Mouse (Mus musculus): ENCODE measurements at regions not wholly inside any gene's neighbourhood (a gene's known extent, or its start where the extent isn't known, plus 50 kb on each side); places are given as distances from the start of the nearest gene placed in this dataset.

DNA sequence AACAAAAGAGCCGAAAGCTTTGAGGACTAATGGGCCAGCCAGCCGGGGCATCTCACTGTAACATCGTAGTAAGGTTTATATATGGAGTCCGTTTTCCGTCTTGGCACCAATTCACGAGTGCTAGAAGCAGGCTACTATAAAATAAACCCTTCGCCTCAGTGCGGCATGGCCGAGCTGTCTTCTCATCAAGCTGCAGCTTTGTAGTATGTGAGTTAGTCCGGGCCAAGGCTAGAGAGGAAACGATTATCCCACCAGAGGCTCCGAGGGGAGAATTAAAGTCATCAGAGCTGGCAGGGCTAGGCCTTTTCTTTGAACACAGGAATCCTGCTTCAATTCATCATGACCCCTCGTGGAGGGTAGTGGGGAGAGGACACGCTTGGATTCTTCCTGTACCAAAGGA is 138.9 kb upstream of the Arglu1 start:
- no peak overlapping the region for H3K27ac ChIP-seq (ENCODE audit: insufficient read depth, low read length)
- H3K4me1 ChIP-seq (ENCODE audit: control insufficient read depth, insufficient read depth, low read length), result no peaks in the 10 kb centered on the region
- H3K4me3 ChIP-seq (ENCODE audit: insufficient read depth, low read length), result no peak overlapping the region
- TF ChIP-seq POLR2A (IDR thresholded peaks at IDR 0.05; ENCODE audit: low read depth, low read length), result no peak
- TF ChIP-seq CTCF (IDR thresholded peaks at IDR 0.05; ENCODE audit: borderline replicate concordance, insufficient read depth, low read length), result no peak

GRCm38 (mm10) chr8:8827555-8827954 is 137.2 kb upstream of the Arglu1 start:
- no peak overlapping the region for H3K4me3 ChIP-seq (ENCODE audit: insufficient read depth, low read length)
- no peaks in the 10 kb centered on the region for H3K4me1 ChIP-seq (ENCODE audit: control insufficient read depth, insufficient read depth, low read length)
- TF ChIP-seq CTCF (IDR thresholded peaks at IDR 0.05; ENCODE audit: borderline replicate concordance, insufficient read depth, low read length) (no peak), POLR2A (IDR thresholded peaks at IDR 0.05; ENCODE audit: low read depth, low read length) (no peak)
- H3K27ac ChIP-seq (ENCODE audit: insufficient read depth, low read length), result no peak overlapping the region

DNA sequence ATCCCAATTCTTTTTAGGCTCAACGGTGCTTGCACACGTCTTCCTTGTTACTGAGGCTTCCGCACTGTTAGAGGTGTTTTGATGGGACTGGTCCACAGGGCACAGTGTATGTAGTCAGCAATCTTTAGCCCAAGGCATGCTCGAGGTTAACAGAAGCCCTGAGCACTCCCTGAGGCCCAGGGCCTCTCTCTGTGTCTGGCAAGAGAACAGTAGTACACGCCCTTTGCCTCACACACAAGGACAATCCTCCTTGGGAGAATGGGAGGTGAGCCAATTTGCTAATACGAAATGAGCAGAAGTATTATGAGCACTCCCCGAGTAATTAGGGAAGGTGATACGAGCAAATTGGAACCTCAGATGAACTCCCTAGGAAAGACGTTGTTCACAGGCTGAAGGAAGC is 136.5 kb upstream of the Arglu1 start:
- no peak overlapping the region for H3K4me3 ChIP-seq (ENCODE audit: insufficient read depth, low read length)
- TF ChIP-seq POLR2A (IDR thresholded peaks at IDR 0.05; ENCODE audit: low read depth, low read length) (no peak), CTCF (IDR thresholded peaks at IDR 0.05; ENCODE audit: borderline replicate concordance, insufficient read depth, low read length) (no peak)

DNA sequence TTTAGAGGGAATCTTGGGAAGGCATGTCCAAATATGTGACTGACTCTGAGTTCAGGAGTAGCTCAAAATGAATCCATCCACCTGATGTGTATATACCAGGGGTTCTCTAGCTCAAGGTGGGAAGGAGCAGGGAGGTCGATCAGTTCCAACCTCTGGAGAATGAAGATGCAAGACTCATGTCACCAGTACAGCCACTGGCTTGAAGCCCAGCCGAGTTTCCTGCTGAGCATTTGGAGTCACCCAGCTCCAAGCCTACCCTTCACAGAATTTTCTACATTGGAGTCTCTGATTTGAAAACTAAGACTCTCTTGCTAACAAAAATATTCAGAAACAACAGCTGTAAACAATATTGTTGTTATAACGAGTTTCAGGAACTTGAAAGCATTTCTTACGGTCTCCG is 134.6 kb upstream of the Arglu1 start:
- no peak overlapping the region for H3K27ac ChIP-seq (ENCODE audit: insufficient read depth, low read length)
- H3K4me3 ChIP-seq (ENCODE audit: insufficient read depth, low read length), result no peak overlapping the region
- no peaks in the 10 kb centered on the region for H3K4me1 ChIP-seq (ENCODE audit: control insufficient read depth, insufficient read depth, low read length)
- no peak for TF ChIP-seq CTCF (IDR thresholded peaks at IDR 0.05; ENCODE audit: borderline replicate concordance, insufficient read depth, low read length)
- no peak for TF ChIP-seq POLR2A (IDR thresholded peaks at IDR 0.05; ENCODE audit: low read depth, low read length)

More for the DNA sequence above, 136.5 kb upstream of the Arglu1 start:
- Histone ChIP-seq H3K27ac (ENCODE audit: insufficient read depth, low read length) (no peak overlapping the region), H3K4me1 (ENCODE audit: control insufficient read depth, insufficient read depth, low read length) (no peaks in the 10 kb centered on the region)

DNA sequence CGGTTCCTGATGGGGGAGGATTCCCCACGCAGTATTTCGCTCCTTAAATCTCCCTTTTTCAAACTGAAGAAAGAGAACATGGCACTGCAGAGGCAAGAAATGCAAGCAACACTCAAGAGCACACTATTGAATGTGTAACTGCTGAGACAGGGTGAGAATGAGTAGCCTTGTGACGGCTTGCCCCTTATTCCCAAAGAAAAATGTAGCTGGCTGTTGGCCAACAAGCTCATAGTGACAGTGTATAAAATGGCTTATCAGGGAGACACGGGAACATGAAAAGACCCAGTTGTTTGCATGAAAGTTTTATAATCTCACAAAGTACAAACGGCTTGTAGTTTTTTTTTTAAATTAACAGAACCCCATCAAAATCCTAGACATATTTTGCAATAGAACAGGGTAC is 130.8 kb upstream of the Arglu1 start:
- Histone ChIP-seq H3K4me3 (ENCODE audit: insufficient read depth, low read length) (no peak overlapping the region), H3K4me1 (ENCODE audit: control insufficient read depth, insufficient read depth, low read length) (no peaks in the 10 kb centered on the region), H3K27ac (ENCODE audit: insufficient read depth, low read length) (no peak overlapping the region)
- TF ChIP-seq POLR2A (IDR thresholded peaks at IDR 0.05; ENCODE audit: low read depth, low read length) (no peak), CTCF (IDR thresholded peaks at IDR 0.05; ENCODE audit: borderline replicate concordance, insufficient read depth, low read length) (no peak)

DNA sequence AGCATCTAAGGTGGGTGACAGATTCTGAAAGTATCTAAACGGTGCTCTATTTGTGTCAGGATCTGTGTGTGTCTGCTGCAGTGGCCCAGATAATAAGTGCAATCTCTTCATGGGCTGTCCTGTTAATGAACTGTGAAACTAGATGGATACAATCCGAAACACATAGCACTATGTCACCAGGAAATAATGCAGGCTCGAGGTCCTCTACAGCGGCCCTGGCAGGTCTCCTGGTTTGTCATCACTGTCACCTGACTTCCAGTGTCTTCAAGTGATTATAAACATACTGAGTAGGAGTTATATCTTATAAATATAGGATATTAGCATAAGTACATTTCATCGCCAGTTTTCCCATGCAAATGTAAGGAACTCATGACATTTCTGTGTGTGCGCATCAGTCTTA is 130.3 kb upstream of the Arglu1 start:
- TF ChIP-seq POLR2A (IDR thresholded peaks at IDR 0.05; ENCODE audit: low read depth, low read length), result no peak
- no peak for TF ChIP-seq CTCF (IDR thresholded peaks at IDR 0.05; ENCODE audit: borderline replicate concordance, insufficient read depth, low read length)
- H3K27ac ChIP-seq (ENCODE audit: insufficient read depth, low read length), result no peak overlapping the region
- H3K4me3 ChIP-seq (ENCODE audit: insufficient read depth, low read length), result no peak overlapping the region
- H3K4me1 ChIP-seq (ENCODE audit: control insufficient read depth, insufficient read depth, low read length), result no peaks in the 10 kb centered on the region

DNA sequence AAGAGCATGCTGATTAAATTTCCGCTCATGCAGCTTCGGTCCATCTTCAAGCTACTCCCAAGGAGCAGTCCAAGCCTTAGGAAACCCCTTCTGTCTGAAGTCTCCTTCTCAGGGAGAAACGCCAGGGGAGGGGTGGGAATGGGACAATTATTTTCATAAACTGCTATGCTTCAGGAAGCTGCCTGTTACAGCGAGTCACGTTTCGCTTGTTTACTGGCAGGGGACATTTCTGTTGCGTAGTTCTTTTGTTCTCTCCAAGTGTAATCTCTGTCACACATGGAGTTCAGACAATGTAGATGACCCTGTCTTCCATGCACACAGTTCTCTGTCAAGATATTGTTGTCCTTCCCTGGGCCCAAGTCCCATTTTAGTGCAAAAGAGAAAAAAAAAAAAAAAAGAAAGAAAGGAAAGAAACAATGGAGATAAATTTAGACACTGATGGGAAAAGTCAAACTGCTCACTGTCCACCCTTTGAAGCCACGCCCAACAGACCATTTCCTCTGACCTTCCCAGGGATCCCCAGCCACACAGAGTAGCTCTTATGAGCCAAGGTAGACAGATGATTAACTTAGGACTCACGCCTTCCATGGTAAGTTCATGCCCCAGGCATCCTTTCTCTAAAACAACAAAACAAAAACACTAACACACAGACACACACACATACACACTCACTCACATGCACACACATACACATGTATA is 129.1 kb upstream of the Arglu1 start:
- Histone ChIP-seq H3K4me3 (ENCODE audit: insufficient read depth, low read length) (no peak overlapping the region), H3K4me1 (ENCODE audit: control insufficient read depth, insufficient read depth, low read length) (no peaks in the 10 kb centered on the region), H3K27ac (ENCODE audit: insufficient read depth, low read length) (no peak overlapping the region)
- TF ChIP-seq POLR2A (IDR thresholded peaks at IDR 0.05; ENCODE audit: low read depth, low read length) (no peak), CTCF (IDR thresholded peaks at IDR 0.05; ENCODE audit: borderline replicate concordance, insufficient read depth, low read length) (no peak)

- H3K4me3 ChIP-seq (ENCODE audit: insufficient read depth, low read length), result no peak overlapping the region
- no peaks in the 10 kb centered on the region for H3K4me1 ChIP-seq (ENCODE audit: control insufficient read depth, insufficient read depth, low read length)
- TF ChIP-seq CTCF (IDR thresholded peaks at IDR 0.05; ENCODE audit: borderline replicate concordance, insufficient read depth, low read length), result no peak
- TF ChIP-seq POLR2A (IDR thresholded peaks at IDR 0.05; ENCODE audit: low read depth, low read length), result no peak
- H3K27ac ChIP-seq (ENCODE audit: insufficient read depth, low read length), result no peak overlapping the region
Measured at GRCm38 (mm10) chr8:8812807-8813167, 122.5 kb upstream of the Arglu1 start.

DNA sequence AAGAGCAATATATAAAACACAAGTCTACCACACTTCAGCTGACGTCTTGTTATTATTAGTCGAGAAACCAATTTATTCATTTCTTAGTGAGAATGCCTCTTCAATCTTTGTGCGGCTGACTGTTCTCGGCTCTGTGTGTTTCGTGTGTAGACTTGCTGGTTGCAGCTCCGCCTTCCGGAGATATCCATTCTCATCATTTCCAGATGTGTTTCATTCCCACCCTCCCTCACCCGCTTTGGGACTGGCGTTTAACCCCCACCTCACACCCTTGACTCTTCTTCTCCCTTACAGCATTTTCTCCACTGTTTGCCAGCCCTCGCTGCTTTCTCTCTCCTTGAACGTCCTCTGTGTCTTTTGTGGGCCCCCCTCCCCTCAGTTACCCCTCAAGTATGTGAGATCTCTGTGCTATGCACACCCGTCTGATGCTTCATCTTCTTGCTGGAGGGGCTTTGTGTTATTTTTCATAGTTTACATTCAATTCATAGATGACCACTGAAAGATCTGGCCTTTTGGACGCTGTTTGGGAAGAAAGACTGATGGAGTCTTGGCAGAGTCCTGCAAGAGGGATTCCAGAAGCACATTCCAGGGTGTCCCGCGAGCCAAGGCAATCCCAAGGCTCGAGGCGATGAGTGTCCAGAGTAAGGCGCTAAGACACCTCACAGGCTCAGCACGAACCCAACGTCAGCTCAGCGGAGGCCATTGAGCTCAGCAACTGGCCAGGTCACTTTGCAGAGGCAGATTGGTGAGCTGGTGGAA is 121.9 kb upstream of the Arglu1 start:
- Histone ChIP-seq H3K27ac (ENCODE audit: insufficient read depth, low read length) (0 out of 2 replicates have a peak overlapping the region, but pooled peaks have one; percentile 37), H3K4me1 (ENCODE audit: control insufficient read depth, insufficient read depth, low read length) (no peaks in the 10 kb centered on the region), H3K4me3 (ENCODE audit: insufficient read depth, low read length) (no peak overlapping the region)
- TF ChIP-seq CTCF (IDR thresholded peaks at IDR 0.05; ENCODE audit: borderline replicate concordance, insufficient read depth, low read length) (no peak), POLR2A (IDR thresholded peaks at IDR 0.05; ENCODE audit: low read depth, low read length) (no peak)

DNA sequence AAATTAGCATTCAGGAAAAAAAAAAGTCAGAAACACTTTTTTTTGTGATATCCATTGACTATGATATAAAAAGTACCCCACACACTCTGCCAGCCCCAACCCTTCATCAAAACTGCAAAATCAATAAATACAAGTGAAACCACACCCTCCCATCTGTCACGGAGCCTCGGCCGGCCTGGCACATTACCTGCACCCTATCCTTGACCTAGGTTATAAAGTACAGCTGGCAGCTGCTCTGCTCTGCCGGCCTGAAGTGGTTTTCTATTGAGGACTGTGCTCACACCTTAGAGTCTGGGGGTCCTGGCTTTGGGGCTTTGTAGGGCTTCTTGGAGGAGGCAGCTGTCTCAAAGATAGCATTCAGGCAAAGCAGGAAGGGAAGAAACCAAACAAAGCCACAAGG is 120.6 kb upstream of the Arglu1 start:
- no peak overlapping the region for H3K27ac ChIP-seq (ENCODE audit: insufficient read depth, low read length)
- no peak overlapping the region for H3K4me3 ChIP-seq (ENCODE audit: insufficient read depth, low read length)
- no peaks in the 10 kb centered on the region for H3K4me1 ChIP-seq (ENCODE audit: control insufficient read depth, insufficient read depth, low read length)
- TF ChIP-seq CTCF (IDR thresholded peaks at IDR 0.05; ENCODE audit: borderline replicate concordance, insufficient read depth, low read length) (no peak), POLR2A (IDR thresholded peaks at IDR 0.05; ENCODE audit: low read depth, low read length) (no peak)
